Mouse (Mus musculus) left cerebral cortex, postnatal 25 days (tissue): ENCODE results near the gene Serhl. TPM values are rescaled to one million over a fixed set of nuclear protein-coding genes. Genes with fewer than 3 reads are reported as not detected.
"Not testable (repeated sequence)": the region's sequence is repeated elsewhere in the genome, so short reads cannot be mapped to it uniquely, and the experiment has no call there.

Experiments used
- DNase-seq, 2 experiments: peaks; one replicate each; pipeline ENCODE4 v3.0.0; 2022; ENCODE audit warnings: low spot score in 2 of 2, mixed read lengths in 1 of 2
- intact Hi-C: fragments of 180-260 bp; cut with DNase I; formaldehyde crosslinking; loops from one replicate; pipeline ENCODE4 v1.15.1; 2025
- total RNA-seq, 2 experiments: library from RNA; stranded (reverse); gene quantifications; 2 replicates each; pipeline ENCODE4 v1.2.3; 2021

The Serhl gene
- total RNA-seq: 1 to 10 TPM; 8.3 to 9.8 TPM

- no peak for DNase-seq
- intact Hi-C loops: no loop called here
Observed at GRCm38 (mm10) chr15:83089429-83089605, at the start of gene Serhl. Gene Serhl (plus strand): TSS chr15:83089506.

GRCm38 (mm10) chr15:83040156-83040555 lies 49.1 kb upstream of the Serhl start:
- intact Hi-C loops: no loop called here
- DNase-seq: no peak

GRCm38 (mm10) chr15:83042655-83043361 lies 46.5 kb upstream of the Serhl start:
- intact Hi-C loops: no loop called here

GRCm38 (mm10) chr15:83043362-83043708 lies 46.0 kb upstream of the Serhl start:
- no peak for DNase-seq
- intact Hi-C loops: no loop called here

More at GRCm38 (mm10) chr15:83042655-83043361, 46.5 kb upstream of the Serhl start:
- DNase-seq: peak; percentile 42 to 51

- intact Hi-C loops, DNase-seq: not testable (repeated sequence)
Observed at GRCm38 (mm10) chr15:83045565-83045964, 43.7 kb upstream of the Serhl start.

GRCm38 (mm10) chr15:83046308-83046707 lies 43.0 kb upstream of the Serhl start:
- DNase-seq: no peak
- intact Hi-C loops: no loop called here

- no peak for DNase-seq
- intact Hi-C loops: no loop called here
Observed at GRCm38 (mm10) chr15:83046730-83047129, 42.6 kb upstream of the Serhl start.

- intact Hi-C loops: no loop called here
- no peak for DNase-seq
Observed at GRCm38 (mm10) chr15:83052341-83053104, 36.8 kb upstream of the Serhl start.

- DNase-seq: no peak
- intact Hi-C loops: no loop called here
Observed at GRCm38 (mm10) chr15:83053261-83053660, 36.0 kb upstream of the Serhl start.

- intact Hi-C loops: no loop called here
- no peak for DNase-seq
Observed at GRCm38 (mm10) chr15:83055569-83055968, 33.7 kb upstream of the Serhl start.

- intact Hi-C loops: loop anchor here (2.0 kb wide), 1 partner anchor 28 kb away; no protein-coding TSS in a partner anchor
Observed at GRCm38 (mm10) chr15:83056378-83057083, 32.8 kb upstream of the Serhl start.

GRCm38 (mm10) chr15:83057533-83057932 lies 31.8 kb upstream of the Serhl start:
- intact Hi-C loops: loop anchor here (2.0 kb wide), 1 partner anchor 27 kb away; no protein-coding TSS in a partner anchor
- no peak for DNase-seq

More at GRCm38 (mm10) chr15:83056378-83057083, 32.8 kb upstream of the Serhl start:
- DNase-seq: peak; percentile 58 to 74

GRCm38 (mm10) chr15:83059233-83059660 lies 30.1 kb upstream of the Serhl start:
- DNase-seq: no peak

GRCm38 (mm10) chr15:83061689-83062088 lies 27.6 kb upstream of the Serhl start:
- intact Hi-C loops: no loop called here
- no peak for DNase-seq

More at GRCm38 (mm10) chr15:83059233-83059660, 30.1 kb upstream of the Serhl start:
- intact Hi-C loops: no loop called here

GRCm38 (mm10) chr15:83062582-83062981 lies 26.7 kb upstream of the Serhl start:
- DNase-seq, intact Hi-C loops: not testable (repeated sequence)

GRCm38 (mm10) chr15:83065543-83065942 lies 23.8 kb upstream of the Serhl start:
- DNase-seq: peak; percentile 41 to 71
- intact Hi-C loops: no loop called here

GRCm38 (mm10) chr15:83068270-83068669 lies 21.0 kb upstream of the Serhl start:
- no peak for DNase-seq
- intact Hi-C loops: no loop called here

- DNase-seq: no peak
- intact Hi-C loops: no loop called here
Observed at GRCm38 (mm10) chr15:83070942-83071341, 18.4 kb upstream of the Serhl start.

- intact Hi-C loops: no loop called here
- DNase-seq: no peak
Observed at GRCm38 (mm10) chr15:83071752-83072151, 17.6 kb upstream of the Serhl start.

- intact Hi-C loops: no loop called here
Observed at GRCm38 (mm10) chr15:83074179-83074578, 15.1 kb upstream of the Serhl start.

More at GRCm38 (mm10) chr15:83074179-83074578, 15.1 kb upstream of the Serhl start:
- DNase-seq: no peak
